Mouse (Mus musculus) embryonic facial prominence, embryonic 15.5 days (tissue): ENCODE data around the gene Magi1. TPM values are rescaled to one million over a fixed set of nuclear protein-coding genes. Genes with fewer than 3 reads are reported as not detected.

Source experiments
- ATAC-seq: fragments of 200-750 bp; cut with Nextera tagmentation; 2 replicates; pipeline ENCODE4 v1.8.0; 2017; ENCODE audit warnings: low read depth, moderate TSS enrichment; ENCODE audit not compliant: insufficient number of reproducible peaks, low FRiP score, low TSS enrichment
- H3K27ac ChIP-seq: fragments of 300-500 bp; sonication (generic); replicated peaks from 2 replicates; pipeline ENCODE4 v1.5.1; 2015; ENCODE audit warnings: mild to moderate bottlenecking, inconsistent platforms
- H3K27me3 ChIP-seq: fragments of 300-500 bp; sonication (generic); 2 replicates; pipeline ENCODE4 v1.6.1; 2015; ENCODE audit warnings: inconsistent platforms
- H3K36me3 ChIP-seq: fragments of 300-500 bp; sonication (generic); 2 replicates; pipeline ENCODE4 v1.6.1; 2015; ENCODE audit warnings: mild to moderate bottlenecking, inconsistent platforms
- H3K4me1 ChIP-seq: fragments of 300-500 bp; sonication (generic); 2 replicates; pipeline ENCODE4 v1.6.1; 2015; ENCODE audit warnings: inconsistent platforms
- H3K4me2 ChIP-seq: fragments of 300-500 bp; sonication (generic); replicated peaks from 2 replicates; pipeline ENCODE4 v1.6.1; 2015; ENCODE audit warnings: mild to moderate bottlenecking, inconsistent platforms
- H3K4me3 ChIP-seq: fragments of 300-500 bp; sonication (generic); replicated peaks from 2 replicates; pipeline ENCODE4 v1.5.1; 2015; ENCODE audit warnings: mild to moderate bottlenecking, inconsistent platforms
- H3K9ac ChIP-seq: fragments of 300-500 bp; sonication (generic); 2 replicates; pipeline ENCODE4 v1.6.1; 2015; ENCODE audit warnings: inconsistent platforms
- H3K9me3 ChIP-seq: fragments of 300-500 bp; sonication (generic); replicated peaks from 2 replicates; pipeline ENCODE4 v1.6.1; 2016; ENCODE audit warnings: inconsistent platforms
- WGBS: fragments of 180-500 bp; shearing (Covaris S2); methylation state at CpG from one replicate; pipeline ENCODE4 v1.1.7; 2015; 5-methylcytosine and 5-hydroxymethylcytosine counted together
- polyA plus RNA-seq: library from polyadenylated mRNA; unstranded; fragments of >200 nt; fragmentation: Nextera tagmentation; extraction: Ambion mirVana; gene quantifications from 2 replicates; pipeline ENCODE4 v1.2.1, GENCODE M21; 2015

Magi1 gene
- polyA plus RNA-seq, 1 experiment from 2014 or later, result 8.3 TPM

- ATAC-seq, result no peak
- H3K9me3 ChIP-seq, result no peaks in the 10 kb centered on the region
- H3K27me3 ChIP-seq, result no peaks in the 10 kb centered on the region
- no peak overlapping the region for H3K9ac ChIP-seq
- 25% methylated on average over 5 of the region's 5 CpGs for WGBS
- no peak overlapping the region for H3K27ac ChIP-seq
- no peaks in the 10 kb centered on the region for H3K36me3 ChIP-seq
- peaks cover 27% of the 10 kb centered on the region for H3K4me1 ChIP-seq
- H3K4me2 ChIP-seq, result no peak overlapping the region
- no peak overlapping the region for H3K4me3 ChIP-seq
Observed at GRCm38 (mm10) chr6:94101256-94101655, 182.5 kb downstream of the Magi1 start.

GRCm38 (mm10) chr6:94094924-94095685 lies 188.6 kb downstream of the Magi1 start:
- H3K27ac ChIP-seq, result no peak overlapping the region
- peaks cover 14% of the 10 kb centered on the region; the same call in 1 of the 2 replicates for H3K4me1 ChIP-seq
- H3K4me3 ChIP-seq, result no peak overlapping the region
- H3K9me3 ChIP-seq, result no peaks in the 10 kb centered on the region
- H3K9ac ChIP-seq, result no peak overlapping the region
- no peak for ATAC-seq
- H3K27me3 ChIP-seq, result no peaks in the 10 kb centered on the region
- 47% methylated on average over 4 of the region's 4 CpGs for WGBS
- H3K36me3 ChIP-seq, result no peaks in the 10 kb centered on the region
- no peak overlapping the region for H3K4me2 ChIP-seq

GRCm38 (mm10) chr6:94092969-94093597 lies 190.6 kb downstream of the Magi1 start:
- no peak overlapping the region for H3K9ac ChIP-seq
- ATAC-seq, result no peak
- H3K9me3 ChIP-seq, result no peaks in the 10 kb centered on the region
- H3K4me2 ChIP-seq, result no peak overlapping the region
- 59% methylated on average over 8 of the region's 8 CpGs for WGBS
- H3K4me1 ChIP-seq, result peaks cover 14% of the 10 kb centered on the region; the same call in 1 of the 2 replicates
- no peak overlapping the region for H3K4me3 ChIP-seq
- no peaks in the 10 kb centered on the region for H3K36me3 ChIP-seq
- H3K27ac ChIP-seq, result no peak overlapping the region
- H3K27me3 ChIP-seq, result no peaks in the 10 kb centered on the region

GRCm38 (mm10) chr6:94092500-94092899 lies 191.2 kb downstream of the Magi1 start:
- H3K27me3 ChIP-seq, result no peaks in the 10 kb centered on the region
- no peak overlapping the region for H3K9ac ChIP-seq
- H3K9me3 ChIP-seq, result no peaks in the 10 kb centered on the region
- no peak overlapping the region for H3K4me2 ChIP-seq
- no peaks in the 10 kb centered on the region for H3K36me3 ChIP-seq
- H3K27ac ChIP-seq, result no peak overlapping the region
- H3K4me1 ChIP-seq, result peaks cover 14% of the 10 kb centered on the region; the same call in 1 of the 2 replicates
- WGBS, result 81% methylated on average over 4 of the region's 4 CpGs
- ATAC-seq, result no peak
- no peak overlapping the region for H3K4me3 ChIP-seq

- WGBS, result 31% methylated on average over 2 of the region's 2 CpGs
- Histone ChIP-seq H3K9ac (no peak overlapping the region), H3K27ac (no peak overlapping the region), H3K9me3 (no peaks in the 10 kb centered on the region), H3K27me3 (no peaks in the 10 kb centered on the region), H3K4me2 (no peak overlapping the region), H3K4me1 (peaks cover 19% of the 10 kb centered on the region), H3K4me3 (no peak overlapping the region), H3K36me3 (no peaks in the 10 kb centered on the region)
- ATAC-seq, result no peak
Observed at GRCm38 (mm10) chr6:94086855-94087254, 196.9 kb downstream of the Magi1 start.

- no peaks in the 10 kb centered on the region for H3K27me3 ChIP-seq
- H3K4me3 ChIP-seq, result no peak overlapping the region
- peaks cover 27% of the 10 kb centered on the region for H3K4me1 ChIP-seq
- H3K9ac ChIP-seq, result no peak overlapping the region
- ATAC-seq, result no peak
- no peaks in the 10 kb centered on the region for H3K9me3 ChIP-seq
- no peak overlapping the region for H3K4me2 ChIP-seq
- no peak overlapping the region for H3K27ac ChIP-seq
- H3K36me3 ChIP-seq, result no peaks in the 10 kb centered on the region
- WGBS, result 52% methylated on average over 5 of the region's 5 CpGs
Observed at GRCm38 (mm10) chr6:94084752-94085151, 199.0 kb downstream of the Magi1 start.

GRCm38 (mm10) chr6:94083459-94083858 lies 200.3 kb downstream of the Magi1 start:
- H3K4me2 ChIP-seq, result no peak overlapping the region
- no peaks in the 10 kb centered on the region for H3K36me3 ChIP-seq
- peaks cover 36% of the 10 kb centered on the region for H3K4me1 ChIP-seq
- H3K27me3 ChIP-seq, result no peaks in the 10 kb centered on the region
- no peak overlapping the region for H3K4me3 ChIP-seq
- WGBS, result 87% methylated on average over 7 of the region's 7 CpGs
- no peaks in the 10 kb centered on the region for H3K9me3 ChIP-seq
- no peak overlapping the region for H3K27ac ChIP-seq
- no peak for ATAC-seq
- no peak overlapping the region for H3K9ac ChIP-seq

GRCm38 (mm10) chr6:94080933-94081545 lies 202.7 kb downstream of the Magi1 start:
- no peaks in the 10 kb centered on the region for H3K27me3 ChIP-seq
- H3K36me3 ChIP-seq, result no peaks in the 10 kb centered on the region
- no peaks in the 10 kb centered on the region for H3K9me3 ChIP-seq
- H3K4me3 ChIP-seq, result no peak overlapping the region
- ATAC-seq, result no peak
- no peak overlapping the region for H3K27ac ChIP-seq
- H3K4me1 ChIP-seq, result peaks cover 30% of the 10 kb centered on the region
- H3K4me2 ChIP-seq, result no peak overlapping the region
- H3K9ac ChIP-seq, result no peak overlapping the region
- WGBS, result 12% methylated on average over 4 of the region's 4 CpGs

GRCm38 (mm10) chr6:94078934-94079333 lies 204.8 kb downstream of the Magi1 start:
- ATAC-seq, result no peak
- H3K4me1 ChIP-seq, result peaks cover 35% of the 10 kb centered on the region
- H3K9ac ChIP-seq, result no peak overlapping the region
- no peaks in the 10 kb centered on the region for H3K36me3 ChIP-seq
- no peaks in the 10 kb centered on the region for H3K27me3 ChIP-seq
- no peak overlapping the region for H3K27ac ChIP-seq
- WGBS, result 40% methylated on average over 8 of the region's 8 CpGs
- no peak overlapping the region for H3K4me2 ChIP-seq
- no peaks in the 10 kb centered on the region for H3K9me3 ChIP-seq
- H3K4me3 ChIP-seq, result no peak overlapping the region

GRCm38 (mm10) chr6:94077013-94077412 lies 206.7 kb downstream of the Magi1 start:
- Histone ChIP-seq H3K9ac (no peak overlapping the region), H3K4me3 (no peak overlapping the region), H3K4me2 (no peak overlapping the region), H3K36me3 (no peaks in the 10 kb centered on the region), H3K4me1 (peaks cover 27% of the 10 kb centered on the region), H3K27ac (no peak overlapping the region), H3K27me3 (no peaks in the 10 kb centered on the region), H3K9me3 (no peaks in the 10 kb centered on the region)
- 89% methylated on average over 3 of the region's 3 CpGs for WGBS
- no peak for ATAC-seq

- no peak overlapping the region for H3K27ac ChIP-seq
- no peak overlapping the region for H3K4me2 ChIP-seq
- H3K9ac ChIP-seq, result no peak overlapping the region
- WGBS, result 77% methylated on average over 4 of the region's 4 CpGs
- no peak for ATAC-seq
- H3K36me3 ChIP-seq, result no peaks in the 10 kb centered on the region
- no peak overlapping the region for H3K4me3 ChIP-seq
- H3K9me3 ChIP-seq, result no peaks in the 10 kb centered on the region
- H3K27me3 ChIP-seq, result no peaks in the 10 kb centered on the region
- peaks cover 27% of the 10 kb centered on the region for H3K4me1 ChIP-seq
Observed at GRCm38 (mm10) chr6:94075990-94076389, 207.7 kb downstream of the Magi1 start.
